Mouse (Mus musculus): ENCODE results near the gene Olfr339.
"Not testable (repeated sequence)": the region's sequence is repeated elsewhere in the genome, so short reads cannot be mapped to it uniquely, and the experiment has no call there.

Olfr339 gene

DNA sequence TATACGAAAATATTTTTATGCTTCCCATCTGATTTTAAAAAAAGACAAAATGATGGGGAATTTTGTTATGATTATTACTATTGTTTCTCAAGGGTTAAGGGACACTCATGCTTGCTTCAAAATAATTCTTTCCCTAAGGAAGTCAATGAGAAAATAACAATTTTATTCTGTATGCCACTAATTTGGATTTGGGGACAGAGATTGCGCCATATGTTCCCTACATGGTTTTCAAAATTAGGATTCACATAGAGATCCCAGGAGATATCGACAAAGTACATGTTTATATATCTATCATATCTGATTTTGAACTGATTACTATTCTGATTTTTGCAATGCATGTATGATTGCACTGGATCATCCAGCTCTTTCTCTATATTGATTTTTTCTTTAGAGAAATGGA is at the start of gene Olfr339:
Gene Olfr339, plus strand, starts transcription at position 301 of the 400 bp plus-strand sequence.
- DNase-seq, result no peak

DNA sequence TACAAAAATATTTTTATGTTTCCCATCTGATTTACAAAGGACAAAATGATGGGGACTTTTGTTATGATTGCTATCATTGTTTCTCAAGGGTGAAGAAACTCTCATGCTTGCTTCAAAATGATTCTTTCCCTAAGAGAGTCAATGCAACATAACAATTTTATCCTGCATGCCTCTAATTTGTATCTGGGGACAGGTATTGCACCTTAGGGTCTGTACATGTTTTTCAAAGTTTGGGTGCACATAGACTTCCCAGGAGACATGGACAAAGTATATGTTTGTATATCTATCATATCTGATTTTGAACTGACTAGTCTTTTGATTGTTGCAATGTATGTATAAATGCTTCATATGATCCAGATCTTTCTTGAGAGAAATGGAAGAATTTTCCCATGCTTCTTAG is 45.5 kb upstream of the Olfr339 start, which contains the start of gene Olfr338:
Gene Olfr338, plus strand, starts transcription at position 301 of the 400 bp plus-strand sequence.
- DNase-seq, result no peak

DNA sequence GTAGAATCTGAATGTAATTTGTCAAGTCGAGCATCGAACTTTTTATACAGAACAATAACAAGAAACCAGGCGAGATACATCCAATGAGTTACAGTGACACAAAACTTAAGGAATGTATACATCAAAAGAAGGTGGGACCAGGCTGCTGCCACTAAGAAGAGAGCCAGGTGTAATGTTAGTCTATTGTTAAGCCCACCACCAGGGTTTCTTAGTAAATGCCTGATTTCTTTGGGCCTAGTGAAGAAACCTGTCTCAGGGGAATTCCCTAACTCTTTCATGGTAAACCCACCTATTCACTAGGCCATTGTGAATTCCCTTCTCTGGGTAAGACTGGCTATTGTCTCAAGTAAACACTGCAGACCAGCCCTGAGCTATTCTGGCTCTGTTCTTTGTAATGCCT is 3.6 kb upstream of the Olfr339 start:
- not testable (repeated sequence) for DNase-seq

- not testable (repeated sequence) for DNase-seq
Measured at GRCm38 (mm10) chr2:36415591-36415990, 3.2 kb upstream of the Olfr339 start.

- no peak for DNase-seq
Measured at GRCm38 (mm10) chr2:36452287-36452686, 33.5 kb downstream of the Olfr339 start, which contains the start of gene Olfr340. Gene Olfr340, plus strand, starts transcription at chr2:36452587.

DNA sequence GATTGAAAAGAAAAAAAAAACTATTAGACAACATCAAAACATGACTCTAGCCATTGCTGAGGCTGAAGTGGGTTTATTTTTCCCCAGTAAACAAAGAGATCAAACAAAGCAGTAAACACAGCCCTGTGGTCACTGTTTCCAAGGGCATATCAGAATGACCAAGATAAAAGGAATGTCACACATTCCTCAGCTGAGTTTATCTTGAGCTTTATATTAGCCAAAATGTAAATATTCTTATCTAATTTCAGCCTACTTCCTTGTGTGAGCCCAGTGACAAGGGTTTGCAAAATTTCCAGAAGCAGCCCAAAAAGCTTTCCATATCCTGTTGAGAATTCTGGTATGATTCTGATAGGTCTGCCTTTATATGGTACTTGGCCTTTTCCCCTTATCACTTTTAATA is 54.9 kb downstream of the Olfr339 start:
- DNase-seq, result no peak
